Mouse (Mus musculus): ENCODE results near the gene Pgghg. TPM values are rescaled to one million over a fixed set of nuclear protein-coding genes. Genes with fewer than 3 reads are reported as not detected.

The Pgghg gene
- polyA plus RNA-seq, 1 experiment from 2014 or later = 21.2 TPM

- Histone ChIP-seq H3K27ac (peak within 1 kb of the TSS; percentile 61), H3K4me1 (peaks cover 39% of the 10 kb centered on the region)
- no peak for ATAC-seq (ENCODE audit: insufficient read depth, low FRiP score, low read depth)
These were observed 8.8 kb downstream of the Pgghg start, which contains the start of gene Ifitm5 for GRCm38 (mm10) chr7:140949824-140950530. Ifitm5 (minus strand) TSS chr7:140950291.

GRCm38 (mm10) chr7:140951051-140951450, 9.9 kb downstream of the Pgghg start:
- H3K36me3 ChIP-seq = peaks cover 25% of the 10 kb centered on the region
- H3K27me3 ChIP-seq (replicated peaks) = no peaks in the 10 kb centered on the region
- peaks cover 40% of the 10 kb centered on the region for H3K4me1 ChIP-seq
- H3K27ac ChIP-seq = peak overlapping the region; percentile 61
- H3K9ac ChIP-seq = no peak overlapping the region
- H3K4me3 ChIP-seq (replicated peaks) = 0 out of 2 replicates have a peak overlapping the region, but pooled peaks have one; percentile 3
- peak overlapping the region; percentile 13; the same call in 1 of the 2 replicates for H3K4me2 ChIP-seq
- no peaks in the 10 kb centered on the region for H3K9me3 ChIP-seq
- 26% methylated on average over 8 of the region's 8 CpGs for WGBS
- ATAC-seq (ENCODE audit: insufficient read depth, low FRiP score, low read depth) = no peak

More at GRCm38 (mm10) chr7:140949824-140950530, 8.8 kb downstream of the Pgghg start, which contains the start of gene Ifitm5:
- Histone ChIP-seq H3K4me2 (peak within 1 kb of the TSS; percentile 13; the same call in 1 of the 2 replicates), H3K4me3 (replicated peaks) (0 out of 2 replicates have a peak within 1 kb of the TSS, but pooled peaks have one; percentile 3), H3K9me3 (no peaks in the 10 kb centered on the region), H3K9ac (no peak within 1 kb of the TSS), H3K27me3 (replicated peaks) (no peaks in the 10 kb centered on the region), H3K36me3 (peaks cover 25% of the 10 kb centered on the region)
- 80% methylated on average over 16 of the region's 16 CpGs for WGBS

GRCm38 (mm10) chr7:140951765-140952164, 10.6 kb downstream of the Pgghg start:
- Histone ChIP-seq H3K36me3 (peaks cover 20% of the 10 kb centered on the region), H3K4me3 (replicated peaks) (no peak overlapping the region), H3K27ac (peak overlapping the region; percentile 61; the same call in 1 of the 2 replicates), H3K9me3 (no peaks in the 10 kb centered on the region), H3K4me1 (peaks cover 47% of the 10 kb centered on the region), H3K9ac (no peak overlapping the region), H3K27me3 (replicated peaks) (no peaks in the 10 kb centered on the region), H3K4me2 (no peak overlapping the region)
- no peak for ATAC-seq (ENCODE audit: insufficient read depth, low FRiP score, low read depth)
- 65% methylated on average over 6 of the region's 6 CpGs for WGBS

GRCm38 (mm10) chr7:140952441-140952840, 11.2 kb downstream of the Pgghg start:
- 62% methylated on average over 7 of the region's 7 CpGs for WGBS
- Histone ChIP-seq H3K36me3 (peaks cover 17% of the 10 kb centered on the region), H3K4me3 (replicated peaks) (no peak overlapping the region), H3K27ac (no peak overlapping the region), H3K9me3 (no peaks in the 10 kb centered on the region), H3K27me3 (replicated peaks) (no peaks in the 10 kb centered on the region), H3K9ac (no peak overlapping the region), H3K4me1 (peaks cover 52% of the 10 kb centered on the region), H3K4me2 (no peak overlapping the region)
- ATAC-seq (ENCODE audit: insufficient read depth, low FRiP score, low read depth) = no peak

GRCm38 (mm10) chr7:140953133-140953532, 11.9 kb downstream of the Pgghg start:
- WGBS = 69% methylated on average over 11 of the region's 11 CpGs
- Histone ChIP-seq H3K9me3 (no peaks in the 10 kb centered on the region), H3K4me1 (peaks cover 52% of the 10 kb centered on the region), H3K27ac (no peak overlapping the region; the same call in 1 of the 2 replicates), H3K27me3 (replicated peaks) (no peaks in the 10 kb centered on the region), H3K9ac (no peak overlapping the region), H3K4me3 (replicated peaks) (no peak overlapping the region), H3K4me2 (peak overlapping the region; percentile 73), H3K36me3 (peaks cover 17% of the 10 kb centered on the region)
- ATAC-seq (ENCODE audit: insufficient read depth, low FRiP score, low read depth) = no peak

GRCm38 (mm10) chr7:140953800-140954732, 12.9 kb downstream of the Pgghg start:
- H3K4me3 ChIP-seq (replicated peaks) = peak overlapping the region; percentile 65
- peaks cover 52% of the 10 kb centered on the region for H3K4me1 ChIP-seq
- WGBS = 36% methylated on average over 15 of the region's 15 CpGs
- peak overlapping the region; percentile 73 for H3K4me2 ChIP-seq
- H3K36me3 ChIP-seq = peaks cover 10% of the 10 kb centered on the region
- no peaks in the 10 kb centered on the region for H3K9me3 ChIP-seq
- peak overlapping the region; percentile 97 for H3K27ac ChIP-seq
- no peaks in the 10 kb centered on the region for H3K27me3 ChIP-seq (replicated peaks)
- no peak for ATAC-seq (ENCODE audit: insufficient read depth, low FRiP score, low read depth)
- H3K9ac ChIP-seq = peak overlapping the region; percentile 67

- H3K4me3 ChIP-seq (replicated peaks) = peak overlapping the region; percentile 65
- no peak for ATAC-seq (ENCODE audit: insufficient read depth, low FRiP score, low read depth)
These were observed 13.5 kb downstream of the Pgghg start for GRCm38 (mm10) chr7:140954733-140955071.

GRCm38 (mm10) chr7:140955342-140955741, 14.2 kb downstream of the Pgghg start:
- peak overlapping the region; percentile 67 for H3K9ac ChIP-seq
- peak overlapping the region; percentile 97 for H3K27ac ChIP-seq
- H3K4me2 ChIP-seq = peak overlapping the region; percentile 73
- no peaks in the 10 kb centered on the region for H3K27me3 ChIP-seq (replicated peaks)
- H3K36me3 ChIP-seq = peaks cover 6% of the 10 kb centered on the region; the same call in 1 of the 2 replicates
- ATAC-seq (ENCODE audit: insufficient read depth, low FRiP score, low read depth) = peak; percentile 17; the same call in 1 of the 2 replicates
- 8% methylated on average over 17 of the region's 17 CpGs for WGBS
- H3K4me1 ChIP-seq = peaks cover 51% of the 10 kb centered on the region
- H3K9me3 ChIP-seq = no peaks in the 10 kb centered on the region
- peak overlapping the region; percentile 65 for H3K4me3 ChIP-seq (replicated peaks)

More at GRCm38 (mm10) chr7:140954733-140955071, 13.5 kb downstream of the Pgghg start:
- Histone ChIP-seq H3K27ac (peak overlapping the region; percentile 97), H3K36me3 (peaks cover 6% of the 10 kb centered on the region; the same call in 1 of the 2 replicates), H3K9me3 (no peaks in the 10 kb centered on the region), H3K4me2 (peak overlapping the region; percentile 73), H3K27me3 (replicated peaks) (no peaks in the 10 kb centered on the region), H3K9ac (peak overlapping the region; percentile 67), H3K4me1 (peaks cover 52% of the 10 kb centered on the region)
- WGBS = 3% methylated on average over 9 of the region's 9 CpGs

GRCm38 (mm10) chr7:140955758-140956555, 14.8 kb downstream of the Pgghg start, which contains the start of the genes Gm45717 and Ifitm2:
Gm45717 (minus strand) TSS chr7:140955937.
Ifitm2 (minus strand) TSS chr7:140955987.
- H3K27me3 ChIP-seq (replicated peaks) = no peaks in the 10 kb centered on the region
- peak within 1 kb of the TSS; percentile 65 for H3K4me3 ChIP-seq (replicated peaks)
- H3K36me3 ChIP-seq = peaks cover 6% of the 10 kb centered on the region; the same call in 1 of the 2 replicates
- H3K9ac ChIP-seq = peak within 1 kb of the TSS; percentile 67
- H3K4me2 ChIP-seq = peak within 1 kb of the TSS; percentile 73
- 2% methylated on average over 11 of the region's 11 CpGs for WGBS
- H3K9me3 ChIP-seq = no peaks in the 10 kb centered on the region
- peak; percentile 90 for ATAC-seq (ENCODE audit: insufficient read depth, low FRiP score, low read depth)
- peaks cover 45% of the 10 kb centered on the region for H3K4me1 ChIP-seq
- H3K27ac ChIP-seq = peak within 1 kb of the TSS; percentile 97

GRCm38 (mm10) chr7:140956556-140956869, 15.3 kb downstream of the Pgghg start:
- peak overlapping the region; percentile 97 for H3K27ac ChIP-seq
- H3K9me3 ChIP-seq = no peaks in the 10 kb centered on the region
- H3K36me3 ChIP-seq = peaks cover 6% of the 10 kb centered on the region; the same call in 1 of the 2 replicates
- H3K4me1 ChIP-seq = peaks cover 39% of the 10 kb centered on the region
- H3K9ac ChIP-seq = no peak overlapping the region
- peak overlapping the region; percentile 73 for H3K4me2 ChIP-seq
- 28% methylated on average over 6 of the region's 6 CpGs for WGBS
- ATAC-seq (ENCODE audit: insufficient read depth, low FRiP score, low read depth) = peak; percentile 1; the same call in 1 of the 2 replicates
- no peaks in the 10 kb centered on the region for H3K27me3 ChIP-seq (replicated peaks)
- H3K4me3 ChIP-seq (replicated peaks) = peak overlapping the region; percentile 65; the same call in 1 of the 2 replicates
